Mouse (Mus musculus) cerebellum, adult 8-10 months (tissue): ENCODE measurements around the gene Gpr174.
"Not testable (repeated sequence)": the region's sequence is repeated elsewhere in the genome, so short reads cannot be mapped to it uniquely, and the experiment has no call there.

ENCODE experiments used
- DNase-seq: peaks from one replicate; pipeline ENCODE4 v3.0.0; 2022

Gpr174 gene

GRCm38 (mm10) chrX:107255486-107256227 is at the start of gene Gpr174:
Gene Gpr174 (plus strand): TSS chrX:107255878.
- no peak for DNase-seq

- no peak for DNase-seq
Observed at GRCm38 (mm10) chrX:107217577-107218090, 38.0 kb upstream of the Gpr174 start.

DNA sequence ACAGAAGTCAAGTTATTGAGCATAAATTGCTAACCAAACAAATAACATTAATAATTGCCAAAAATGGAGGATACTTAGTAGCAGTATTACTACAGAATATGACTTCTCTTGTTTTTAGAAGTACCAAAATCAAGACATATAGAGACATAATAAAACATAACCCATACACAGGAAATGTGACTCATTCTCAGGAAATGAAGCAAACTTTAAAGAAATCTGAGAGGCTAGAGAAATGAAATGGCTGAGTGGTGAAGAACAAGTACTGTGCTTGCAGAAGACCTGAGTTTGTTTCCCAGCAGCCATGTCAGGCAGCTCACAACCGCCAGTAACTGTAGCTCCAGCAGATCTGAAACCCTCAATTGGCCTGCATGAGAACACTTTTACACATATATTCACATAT is 30.8 kb upstream of the Gpr174 start:
- DNase-seq, result no peak

DNA sequence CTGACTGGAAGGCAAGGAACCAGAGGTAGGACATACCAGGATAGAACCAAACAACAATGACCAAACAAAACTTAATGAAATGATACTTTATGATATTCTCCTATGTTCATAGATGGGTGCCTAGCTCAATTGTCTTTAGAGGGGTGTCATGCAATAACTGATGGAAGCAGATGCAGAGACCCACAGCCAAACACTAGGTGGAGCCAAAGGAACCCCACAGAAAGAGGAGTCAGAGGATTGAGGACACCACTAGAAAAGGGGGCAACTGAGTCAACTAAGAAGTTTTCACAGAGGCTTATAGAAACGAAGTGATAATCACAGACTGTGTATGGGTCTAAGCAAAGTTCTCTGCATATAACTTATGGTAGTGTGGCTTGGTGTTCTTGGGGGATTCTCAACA is 24.5 kb upstream of the Gpr174 start:
- no peak for DNase-seq

DNA sequence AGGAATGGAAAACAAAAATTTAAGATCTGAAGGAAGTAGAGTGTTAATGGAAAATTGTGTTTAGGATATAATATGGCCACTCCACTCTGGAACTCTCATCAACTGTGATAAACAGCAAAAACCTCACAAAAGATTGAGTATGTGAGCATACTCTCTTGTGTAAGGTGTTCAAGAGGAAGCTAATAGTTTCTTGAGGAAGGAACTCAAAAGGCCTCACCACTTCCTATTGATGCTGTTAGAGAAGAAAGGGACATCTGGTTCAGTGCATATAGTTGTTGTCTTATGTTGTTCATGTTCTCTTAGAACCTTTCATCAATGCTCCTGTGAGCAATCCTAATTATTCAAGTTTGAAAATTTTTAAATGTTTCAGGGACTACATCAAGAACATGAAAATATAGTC is 21.0 kb upstream of the Gpr174 start:
- DNase-seq, result no peak

DNA sequence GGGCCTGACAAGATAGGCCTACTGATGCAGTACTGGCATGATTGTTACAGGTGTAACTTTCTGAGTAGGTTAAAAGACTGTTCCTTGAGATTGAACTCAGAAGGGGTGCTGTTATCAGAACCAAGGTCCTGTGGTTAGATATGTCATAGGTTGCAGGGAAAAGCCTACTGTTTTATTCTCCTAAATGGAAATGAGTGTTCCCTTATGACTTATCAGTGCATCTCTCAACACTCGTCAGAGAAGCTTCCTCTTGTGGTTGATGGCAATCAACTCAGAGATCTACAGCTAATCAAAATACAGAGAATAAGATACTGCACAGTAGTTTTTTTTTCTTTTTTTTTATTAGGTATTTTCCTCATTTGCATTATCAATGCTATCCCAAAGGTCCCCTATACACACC is 19.2 kb upstream of the Gpr174 start:
- no peak for DNase-seq

DNA sequence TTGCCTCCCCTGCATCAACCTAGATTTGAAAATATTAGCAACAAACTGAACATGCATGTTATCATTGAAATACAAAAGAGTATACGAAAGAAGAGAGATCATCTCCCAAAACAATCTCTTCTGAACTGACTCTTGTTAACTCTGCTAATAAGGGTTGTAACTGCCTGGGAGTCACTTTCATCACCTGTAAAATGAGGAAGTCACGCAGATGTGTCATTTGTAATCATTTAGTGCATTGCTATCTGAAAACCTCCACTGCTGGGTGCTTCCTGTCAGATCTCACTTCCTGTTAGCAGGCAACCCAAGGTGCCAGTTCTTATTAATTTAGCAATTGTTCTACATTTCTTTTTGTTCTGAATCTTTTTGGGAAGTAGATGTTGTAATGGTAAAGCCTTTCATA is 5.3 kb upstream of the Gpr174 start:
- no peak for DNase-seq

GRCm38 (mm10) chrX:107264619-107265018 is 8.9 kb downstream of the Gpr174 start:
- no peak for DNase-seq

- no peak for DNase-seq
Observed at GRCm38 (mm10) chrX:107277606-107278005, 21.9 kb downstream of the Gpr174 start.

- no peak for DNase-seq
Observed at GRCm38 (mm10) chrX:107284211-107284610, 28.5 kb downstream of the Gpr174 start.

DNA sequence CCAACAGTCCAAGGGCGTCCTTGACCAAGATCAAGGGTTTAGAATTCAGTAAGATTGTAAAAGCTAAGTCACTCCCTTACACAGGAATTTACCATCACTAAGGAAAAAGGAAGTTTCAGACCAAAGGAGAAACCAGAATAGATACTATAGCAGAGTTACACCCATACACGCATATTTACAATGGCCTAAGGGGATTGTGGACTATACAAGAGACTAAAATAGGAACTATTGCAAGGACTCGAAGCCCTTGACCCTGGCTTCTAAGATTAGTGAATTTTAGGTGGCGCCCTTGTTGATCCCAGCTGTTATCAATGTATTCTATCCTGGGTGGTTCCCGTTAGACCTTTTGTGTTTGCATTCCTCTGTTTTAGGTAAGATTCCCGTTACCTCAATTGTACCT is 42.2 kb downstream of the Gpr174 start:
- not testable (repeated sequence) for DNase-seq

- DNase-seq, result no peak
Observed at GRCm38 (mm10) chrX:107298761-107299160, 43.1 kb downstream of the Gpr174 start.

- DNase-seq, result no peak
Observed at GRCm38 (mm10) chrX:107306492-107306891, 50.8 kb downstream of the Gpr174 start.

DNA sequence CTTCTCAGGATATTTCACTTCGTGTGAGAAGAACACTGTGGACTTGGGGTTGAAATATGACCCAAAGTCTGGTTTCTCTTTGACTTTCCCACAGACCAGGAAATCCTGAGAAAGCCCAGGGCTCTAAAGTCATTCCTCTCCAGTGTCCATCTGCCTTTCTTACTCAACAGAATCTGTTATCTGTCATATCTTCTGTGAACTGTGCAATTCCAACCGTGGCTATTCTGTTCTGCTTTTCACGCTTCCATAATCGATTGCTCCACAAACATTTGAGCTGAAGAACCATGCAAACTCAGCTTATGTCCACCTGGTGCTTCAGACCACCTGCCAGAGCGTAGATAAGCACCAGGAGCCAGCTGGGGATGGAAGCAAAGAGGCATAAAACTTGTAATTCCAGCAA is 56.9 kb downstream of the Gpr174 start:
- DNase-seq, result no peak

- DNase-seq, result no peak
Observed at GRCm38 (mm10) chrX:107325697-107326381, 70.2 kb downstream of the Gpr174 start.

DNA sequence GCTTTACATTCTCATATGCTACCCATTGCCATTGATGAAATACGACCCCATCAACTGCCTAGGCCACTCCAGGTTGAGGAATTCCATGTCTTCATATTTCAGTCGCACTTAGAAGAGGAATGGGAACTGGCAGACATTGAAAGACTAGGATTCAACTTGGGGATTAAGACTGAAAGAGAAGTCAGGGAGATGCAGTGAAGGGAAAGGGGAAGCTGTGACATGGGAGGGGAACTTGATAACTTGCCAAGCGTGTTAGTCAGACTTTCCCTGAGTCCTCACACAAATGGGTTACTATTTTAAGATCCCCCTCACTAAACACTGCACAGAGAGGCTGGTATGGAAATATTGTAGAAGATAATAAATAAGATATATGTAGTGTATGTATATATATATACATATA is 74.2 kb downstream of the Gpr174 start:
- DNase-seq, result no peak

DNA sequence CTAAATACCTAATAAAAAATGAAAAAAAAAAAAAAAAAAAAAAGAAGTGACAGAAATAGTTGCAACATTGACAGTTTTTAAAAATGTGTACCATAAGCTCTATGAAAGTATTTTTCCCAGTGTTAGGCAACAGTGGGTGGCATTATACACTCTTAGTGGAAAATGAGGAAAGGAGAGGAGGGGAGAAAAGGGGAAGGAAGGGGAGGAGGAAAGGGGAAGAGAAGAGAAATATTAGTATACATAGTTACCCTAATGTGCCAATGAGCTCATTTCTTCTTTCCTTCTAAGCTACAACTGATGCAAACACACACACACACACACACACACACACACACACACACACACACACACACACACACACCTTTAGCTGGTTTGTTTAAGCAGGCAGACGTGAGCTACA is 80.9 kb downstream of the Gpr174 start:
- DNase-seq, result no peak

- no peak for DNase-seq
Observed at GRCm38 (mm10) chrX:107341980-107342379, 86.3 kb downstream of the Gpr174 start.
